Mouse (Mus musculus) kidney, postnatal 14 days (tissue): ENCODE data around the gene Zfp600.
"Not testable (repeated sequence)": the region's sequence is repeated elsewhere in the genome, so short reads cannot be mapped to it uniquely, and the experiment has no call there.

Experiments used
- DNase-seq: peaks from one replicate; pipeline ENCODE4 v3.0.0; 2022; ENCODE audit warnings: mixed read lengths

The Zfp600 gene

DNA sequence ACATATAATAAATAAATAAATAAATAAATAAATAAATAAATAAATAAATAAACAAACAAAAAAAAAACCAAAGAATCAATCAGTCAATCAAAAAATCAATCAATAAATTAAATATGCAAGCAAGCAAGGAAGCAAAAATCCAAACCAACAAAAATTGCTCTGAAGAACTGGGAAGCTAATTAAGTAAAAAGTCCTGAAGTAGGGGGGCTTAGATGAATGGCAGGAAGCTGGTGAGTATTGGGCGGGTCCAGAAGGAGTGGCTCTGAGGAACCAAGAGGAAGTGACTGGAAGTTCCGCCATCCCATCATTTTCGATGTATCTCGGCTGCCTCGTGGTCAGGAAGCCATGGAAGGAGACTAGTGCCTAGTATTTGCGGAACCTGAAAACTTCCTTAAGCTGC is at the start of gene Zfp600:
Gene Zfp600, plus strand, starts transcription at position 301 of the 400 bp plus-strand sequence.
- DNase-seq = not testable (repeated sequence)

DNA sequence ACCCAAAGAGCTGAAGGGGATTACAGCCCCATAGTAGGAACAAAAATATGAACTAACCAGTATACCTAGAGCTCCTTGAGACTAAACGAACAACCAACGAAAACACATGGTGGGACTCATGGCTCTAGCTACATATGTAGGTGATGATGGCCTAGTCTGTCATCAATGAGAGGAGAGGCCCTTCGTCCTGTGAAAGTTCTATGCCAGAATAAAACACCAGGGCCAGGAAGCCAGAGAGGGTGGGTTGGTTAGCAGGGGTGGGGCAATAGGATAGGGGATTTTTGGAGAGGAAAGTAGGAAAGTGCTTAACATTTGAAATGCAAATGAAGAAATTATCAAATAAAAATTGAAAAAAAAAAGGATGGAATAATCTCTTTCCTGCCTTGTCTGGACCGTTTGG is 6.3 kb downstream of the Zfp600 start:
- DNase-seq = not testable (repeated sequence)

- DNase-seq = not testable (repeated sequence)
Observed at GRCm38 (mm10) chr4:146167202-146167832, 10.7 kb downstream of the Zfp600 start.

DNA sequence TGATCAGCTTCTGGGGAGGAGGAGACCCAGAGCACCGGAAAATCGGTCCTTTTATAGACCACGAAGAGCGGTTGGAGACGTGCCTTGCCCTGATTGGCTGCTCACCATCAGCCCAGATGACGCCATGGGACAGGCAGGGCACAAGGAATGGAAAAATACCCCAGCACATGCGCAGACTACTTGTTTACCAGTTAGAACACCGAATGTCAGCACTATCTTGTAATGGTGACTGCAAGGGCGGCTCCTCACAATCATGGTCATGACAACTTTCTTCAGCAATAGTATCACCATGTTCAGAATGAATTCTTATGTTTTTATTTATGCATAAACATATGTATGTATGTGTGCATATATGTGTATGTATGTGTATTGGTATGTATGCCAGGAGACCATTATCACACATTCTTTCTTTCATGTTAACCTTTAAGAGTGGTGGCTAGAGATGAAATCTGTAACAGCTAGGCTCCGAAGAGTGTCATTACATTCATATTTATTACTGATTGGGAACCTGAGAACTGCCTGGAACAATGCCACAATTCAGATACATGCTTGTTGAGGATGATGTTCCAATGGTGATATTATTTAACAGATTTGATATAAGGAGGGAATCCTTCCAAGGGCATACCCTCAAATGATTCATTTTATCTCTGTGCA is 11.4 kb downstream of the Zfp600 start:
- not testable (repeated sequence) for DNase-seq

GRCm38 (mm10) chr4:146168730-146169215 is 12.1 kb downstream of the Zfp600 start:
- not testable (repeated sequence) for DNase-seq

DNA sequence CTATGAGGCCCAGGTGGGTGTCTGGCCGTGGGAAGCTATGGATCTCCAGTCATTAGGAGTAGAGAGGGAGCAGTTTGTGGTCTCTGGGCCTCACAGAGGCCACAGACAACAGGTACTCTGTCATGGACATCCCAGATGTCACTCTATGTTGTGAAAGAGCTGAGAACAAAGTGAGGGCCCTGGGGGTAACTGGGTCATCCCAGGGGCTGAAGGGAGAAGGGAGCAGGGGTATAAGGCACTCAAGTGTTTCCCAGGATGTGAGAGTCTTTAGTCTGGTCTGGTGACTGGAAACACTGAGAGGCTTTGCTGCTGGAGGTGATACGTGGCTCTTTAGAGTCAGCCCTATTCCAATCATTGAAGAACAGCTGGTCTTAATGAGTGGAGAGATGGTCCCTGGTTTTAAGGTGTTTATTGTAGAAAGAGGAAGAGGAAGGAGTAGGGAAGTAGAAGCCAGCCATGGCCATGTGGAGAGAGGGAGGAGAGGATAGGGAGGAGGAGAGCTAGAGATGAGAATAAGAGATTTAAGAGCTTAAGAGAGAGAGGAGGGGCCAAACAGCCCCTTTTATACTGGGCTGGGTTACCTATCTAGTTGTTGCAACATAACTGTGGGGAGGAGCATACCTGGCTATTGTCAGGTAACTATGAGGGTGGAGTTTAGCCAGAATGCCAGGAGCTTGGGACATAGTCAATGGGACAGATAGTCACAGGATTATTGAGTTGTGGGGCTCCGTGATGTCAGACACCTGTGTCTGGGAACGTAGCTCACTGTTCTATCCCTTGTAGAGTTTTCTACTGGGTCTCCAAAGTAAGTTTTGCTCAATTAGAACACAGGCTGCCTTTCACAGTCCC is 17.0 kb downstream of the Zfp600 start:
- peak; percentile 23 for DNase-seq

DNA sequence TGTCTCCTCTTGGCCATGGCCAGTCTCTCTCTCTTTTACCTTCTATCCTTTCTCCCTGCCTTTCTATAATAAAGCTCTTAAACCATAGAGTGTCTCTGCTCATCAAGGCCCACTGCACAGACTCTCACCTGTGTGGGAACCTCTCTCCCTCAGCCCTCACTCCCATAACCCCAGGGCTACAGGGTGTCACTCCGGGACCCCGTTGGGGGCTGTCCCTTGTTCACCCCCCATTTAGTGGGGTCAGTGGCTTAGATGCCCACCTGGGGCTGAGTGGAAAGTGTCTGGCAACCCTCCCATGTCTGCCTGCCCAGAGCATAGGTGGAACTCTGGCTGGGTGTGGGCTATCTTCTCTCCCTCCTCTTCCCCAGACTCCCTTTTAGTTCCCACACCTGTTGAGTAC is 47.7 kb downstream of the Zfp600 start:
- DNase-seq = not testable (repeated sequence)

GRCm38 (mm10) chr4:146239252-146240244 is 82.9 kb downstream of the Zfp600 start:
- not testable (repeated sequence) for DNase-seq

DNA sequence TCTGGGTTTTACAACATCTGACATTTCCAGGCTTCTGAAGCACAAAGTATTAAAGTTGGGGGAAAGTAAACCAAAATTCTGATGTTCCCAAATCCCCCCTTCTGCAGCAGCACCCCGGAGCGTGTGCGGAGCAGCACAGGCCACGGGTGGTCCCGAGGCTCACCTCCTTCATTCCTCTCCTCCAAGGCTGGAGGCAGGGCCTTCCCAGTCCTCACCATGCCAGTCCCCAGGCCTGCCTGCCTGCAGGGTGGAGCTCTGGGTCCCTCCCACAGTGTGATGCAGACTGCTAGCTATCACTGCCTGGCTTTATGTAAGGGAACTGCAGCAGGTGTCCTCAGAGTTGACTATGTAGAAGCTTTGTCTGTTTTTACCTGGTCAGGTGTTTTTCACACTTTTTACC is 85.5 kb downstream of the Zfp600 start:
- DNase-seq = not testable (repeated sequence)
